Mouse (Mus musculus) ZHBTc4 (cell line): ENCODE data around the gene Lpin2.

ENCODE experiments used
- DNase-seq: peaks from one replicate; pipeline ENCODE4 v3.0.0-alpha.2; 2011; ENCODE audit warnings: low read depth, low spot score

The Lpin2 gene

GRCm38 (mm10) chr17:71260658-71261057 is 78.3 kb downstream of the Lpin2 start:
- peak; percentile 52 for DNase-seq

- DNase-seq: no peak
Observed at GRCm38 (mm10) chr17:71263136-71263535, 80.8 kb downstream of the Lpin2 start.

GRCm38 (mm10) chr17:71264739-71265138 is 82.4 kb downstream of the Lpin2 start:
- no peak for DNase-seq

- DNase-seq: no peak
Observed at GRCm38 (mm10) chr17:71265336-71266051, 83.1 kb downstream of the Lpin2 start.

- DNase-seq: no peak
Observed at GRCm38 (mm10) chr17:71267374-71267773, 85.0 kb downstream of the Lpin2 start.

- DNase-seq: no peak
Observed at GRCm38 (mm10) chr17:71268152-71268551, 85.8 kb downstream of the Lpin2 start.

- no peak for DNase-seq
Observed at GRCm38 (mm10) chr17:71268599-71268998, 86.2 kb downstream of the Lpin2 start.

- no peak for DNase-seq
Observed at GRCm38 (mm10) chr17:71273901-71274300, 91.5 kb downstream of the Lpin2 start.

- DNase-seq: no peak
Observed at GRCm38 (mm10) chr17:71276771-71277170, 94.4 kb downstream of the Lpin2 start.

GRCm38 (mm10) chr17:71277701-71278491 is 95.5 kb downstream of the Lpin2 start:
- DNase-seq: no peak

GRCm38 (mm10) chr17:71282716-71283115 is 100.4 kb downstream of the Lpin2 start:
- DNase-seq: no peak

GRCm38 (mm10) chr17:71283237-71283636 is 100.9 kb downstream of the Lpin2 start:
- no peak for DNase-seq

- DNase-seq: no peak
Observed at GRCm38 (mm10) chr17:71284890-71285289, 102.5 kb downstream of the Lpin2 start.

- DNase-seq: no peak
Observed at GRCm38 (mm10) chr17:71285929-71286328, 103.6 kb downstream of the Lpin2 start.

- no peak for DNase-seq
Observed at GRCm38 (mm10) chr17:71287586-71287985, 105.2 kb downstream of the Lpin2 start.

- DNase-seq: no peak
Observed at GRCm38 (mm10) chr17:71288145-71288758, 105.9 kb downstream of the Lpin2 start.

- no peak for DNase-seq
Observed at GRCm38 (mm10) chr17:71288808-71289548, 106.6 kb downstream of the Lpin2 start.

- no peak for DNase-seq
Observed at GRCm38 (mm10) chr17:71289572-71290176, 107.3 kb downstream of the Lpin2 start.

GRCm38 (mm10) chr17:71290486-71291410 is 108.4 kb downstream of the Lpin2 start:
- DNase-seq: no peak

- no peak for DNase-seq
Observed at GRCm38 (mm10) chr17:71291897-71292420, 109.6 kb downstream of the Lpin2 start.
